Mouse (Mus musculus) midbrain, embryonic 15.5 days (tissue): Measurements from ENCODE around the gene Tyrp1. TPM values are rescaled to one million over a fixed set of nuclear protein-coding genes. Genes with fewer than 3 reads are reported as not detected.

Experiments used
- polyA plus RNA-seq: library from polyadenylated mRNA; unstranded; fragments of >200 nt; fragmentation: Nextera tagmentation; extraction: Ambion mirVana; gene quantifications from 2 replicates; pipeline ENCODE4 v1.2.1, GENCODE M21; 2015

Tyrp1 gene
- polyA plus RNA-seq, 1 experiment from 2014 or later = 0.21 TPM

Other genes with a start within 250 kb of the Tyrp1 start
- 9.0 and 9.2 TPM in 2 replicates for gene Lurap1l, start 76.5 kb downstream of the Tyrp1 start, polyA plus RNA-seq